Mouse (Mus musculus): ENCODE results near the gene Tnfrsf13b. TPM values are rescaled to one million over a fixed set of nuclear protein-coding genes. Genes with fewer than 3 reads are reported as not detected.
A peak's percentile ranks its signal among the peaks of the same experiment; 100 is the strongest.

The Tnfrsf13b gene
- polyA plus RNA-seq, 1 experiment from 2014 or later, result 3.3 TPM

- peak overlapping the region; percentile 23; the same call in 1 of the 2 replicates for H3K4me2 ChIP-seq (ENCODE audit: low read depth, low read length)
- H3K4me1 ChIP-seq (replicated peaks; ENCODE audit: control insufficient read depth, insufficient read depth, low read length), result no peaks in the 10 kb centered on the region
- H3K9ac ChIP-seq (ENCODE audit: low read length), result no peak overlapping the region
- H3K36me3 ChIP-seq (ENCODE audit: control insufficient read depth, insufficient read depth, low read length), result no peaks in the 10 kb centered on the region
- ATAC-seq (ENCODE audit: low read depth), result 0 out of 2 replicates have a peak, but pooled peaks have one; percentile 48
- WGBS, result 63% methylated on average over 6 of the region's 6 CpGs
- H3K27ac ChIP-seq (ENCODE audit: low read length), result peak overlapping the region; percentile 45
- peak overlapping the region; percentile 15; the same call in 1 of the 2 replicates for H3K4me3 ChIP-seq (ENCODE audit: low read length)
- H3K9me3 ChIP-seq (ENCODE audit: control insufficient read depth, low read length), result no peaks in the 10 kb centered on the region
- no peaks in the 10 kb centered on the region; the same call in 1 of the 2 replicates for H3K27me3 ChIP-seq (ENCODE audit: control insufficient read depth, insufficient read depth, low read depth, low read length)
Observed at GRCm38 (mm10) chr11:61142941-61143530, 16.5 kb downstream of the Tnfrsf13b start.

- Histone ChIP-seq H3K27me3 (ENCODE audit: control insufficient read depth, insufficient read depth, low read depth, low read length) (no peaks in the 10 kb centered on the region; the same call in 1 of the 2 replicates), H3K27ac (ENCODE audit: low read length) (no peak overlapping the region), H3K9me3 (ENCODE audit: control insufficient read depth, low read length) (no peaks in the 10 kb centered on the region), H3K4me1 (replicated peaks; ENCODE audit: control insufficient read depth, insufficient read depth, low read length) (no peaks in the 10 kb centered on the region), H3K9ac (ENCODE audit: low read length) (no peak overlapping the region), H3K4me2 (ENCODE audit: low read depth, low read length) (no peak overlapping the region), H3K4me3 (ENCODE audit: low read length) (no peak overlapping the region), H3K36me3 (ENCODE audit: control insufficient read depth, insufficient read depth, low read length) (no peaks in the 10 kb centered on the region)
- WGBS, result 52% methylated on average over 7 of the region's 7 CpGs
- ATAC-seq (ENCODE audit: low read depth), result no peak
Observed at GRCm38 (mm10) chr11:61143564-61144469, 17.3 kb downstream of the Tnfrsf13b start.

GRCm38 (mm10) chr11:61145551-61145950, 19.0 kb downstream of the Tnfrsf13b start:
- H3K9me3 ChIP-seq (ENCODE audit: control insufficient read depth, low read length), result no peaks in the 10 kb centered on the region
- WGBS, result 75% methylated on average over 8 of the region's 8 CpGs
- H3K36me3 ChIP-seq (ENCODE audit: control insufficient read depth, insufficient read depth, low read length), result no peaks in the 10 kb centered on the region
- ATAC-seq (ENCODE audit: low read depth), result no peak
- no peak overlapping the region for H3K4me3 ChIP-seq (ENCODE audit: low read length)
- no peaks in the 10 kb centered on the region; the same call in 1 of the 2 replicates for H3K27me3 ChIP-seq (ENCODE audit: control insufficient read depth, insufficient read depth, low read depth, low read length)
- H3K4me2 ChIP-seq (ENCODE audit: low read depth, low read length), result no peak overlapping the region
- H3K9ac ChIP-seq (ENCODE audit: low read length), result no peak overlapping the region
- H3K4me1 ChIP-seq (replicated peaks; ENCODE audit: control insufficient read depth, insufficient read depth, low read length), result no peaks in the 10 kb centered on the region
- H3K27ac ChIP-seq (ENCODE audit: low read length), result no peak overlapping the region

GRCm38 (mm10) chr11:61146645-61147299, 20.2 kb downstream of the Tnfrsf13b start:
- Histone ChIP-seq H3K4me1 (replicated peaks; ENCODE audit: control insufficient read depth, insufficient read depth, low read length) (no peaks in the 10 kb centered on the region), H3K4me3 (ENCODE audit: low read length) (peak overlapping the region; percentile 41), H3K4me2 (ENCODE audit: low read depth, low read length) (peak overlapping the region; percentile 65), H3K9ac (ENCODE audit: low read length) (peak overlapping the region; percentile 55), H3K36me3 (ENCODE audit: control insufficient read depth, insufficient read depth, low read length) (no peaks in the 10 kb centered on the region; the same call in 1 of the 2 replicates), H3K9me3 (ENCODE audit: control insufficient read depth, low read length) (no peaks in the 10 kb centered on the region), H3K27me3 (ENCODE audit: control insufficient read depth, insufficient read depth, low read depth, low read length) (no peaks in the 10 kb centered on the region; the same call in 1 of the 2 replicates), H3K27ac (ENCODE audit: low read length) (no peak overlapping the region)
- 0 out of 2 replicates have a peak, but pooled peaks have one; percentile 32 for ATAC-seq (ENCODE audit: low read depth)
- 15% methylated on average over 20 of the region's 20 CpGs for WGBS

- H3K9me3 ChIP-seq (ENCODE audit: control insufficient read depth, low read length), result no peaks in the 10 kb centered on the region
- H3K36me3 ChIP-seq (ENCODE audit: control insufficient read depth, insufficient read depth, low read length), result peaks cover 2% of the 10 kb centered on the region
- H3K4me2 ChIP-seq (ENCODE audit: low read depth, low read length), result peak overlapping the region; percentile 65
- H3K9ac ChIP-seq (ENCODE audit: low read length), result peak overlapping the region; percentile 55
- no peaks in the 10 kb centered on the region for H3K4me1 ChIP-seq (replicated peaks; ENCODE audit: control insufficient read depth, insufficient read depth, low read length)
- H3K27me3 ChIP-seq (ENCODE audit: control insufficient read depth, insufficient read depth, low read depth, low read length), result no peaks in the 10 kb centered on the region; the same call in 1 of the 2 replicates
- 8% methylated on average over 32 of the region's 32 CpGs for WGBS
- no peak overlapping the region for H3K27ac ChIP-seq (ENCODE audit: low read length)
- H3K4me3 ChIP-seq (ENCODE audit: low read length), result peak overlapping the region; percentile 41
- ATAC-seq (ENCODE audit: low read depth), result peak; percentile 79
Observed at GRCm38 (mm10) chr11:61147300-61147683, 20.7 kb downstream of the Tnfrsf13b start.

GRCm38 (mm10) chr11:61150233-61151001, 23.9 kb downstream of the Tnfrsf13b start:
- no peaks in the 10 kb centered on the region for H3K9me3 ChIP-seq (ENCODE audit: control insufficient read depth, low read length)
- H3K27ac ChIP-seq (ENCODE audit: low read length), result no peak overlapping the region
- no peak overlapping the region for H3K4me2 ChIP-seq (ENCODE audit: low read depth, low read length)
- no peaks in the 10 kb centered on the region for H3K4me1 ChIP-seq (replicated peaks; ENCODE audit: control insufficient read depth, insufficient read depth, low read length)
- ATAC-seq (ENCODE audit: low read depth), result no peak
- 64% methylated on average over 6 of the region's 6 CpGs for WGBS
- no peak overlapping the region for H3K9ac ChIP-seq (ENCODE audit: low read length)
- no peak overlapping the region for H3K4me3 ChIP-seq (ENCODE audit: low read length)
- H3K27me3 ChIP-seq (ENCODE audit: control insufficient read depth, insufficient read depth, low read depth, low read length), result no peaks in the 10 kb centered on the region; the same call in 1 of the 2 replicates
- peaks cover 26% of the 10 kb centered on the region for H3K36me3 ChIP-seq (ENCODE audit: control insufficient read depth, insufficient read depth, low read length)

GRCm38 (mm10) chr11:61155727-61156126, 29.2 kb downstream of the Tnfrsf13b start:
- 85% methylated on average over 2 of the region's 2 CpGs for WGBS
- ATAC-seq (ENCODE audit: low read depth), result no peak
- Histone ChIP-seq H3K9ac (ENCODE audit: low read length) (no peak overlapping the region), H3K27ac (ENCODE audit: low read length) (no peak overlapping the region), H3K4me2 (ENCODE audit: low read depth, low read length) (no peak overlapping the region), H3K4me3 (ENCODE audit: low read length) (no peak overlapping the region), H3K36me3 (ENCODE audit: control insufficient read depth, insufficient read depth, low read length) (peaks cover 66% of the 10 kb centered on the region), H3K27me3 (ENCODE audit: control insufficient read depth, insufficient read depth, low read depth, low read length) (no peaks in the 10 kb centered on the region), H3K4me1 (replicated peaks; ENCODE audit: control insufficient read depth, insufficient read depth, low read length) (no peaks in the 10 kb centered on the region), H3K9me3 (ENCODE audit: control insufficient read depth, low read length) (no peaks in the 10 kb centered on the region)

GRCm38 (mm10) chr11:61158141-61158540, 31.6 kb downstream of the Tnfrsf13b start:
- no peak overlapping the region for H3K4me2 ChIP-seq (ENCODE audit: low read depth, low read length)
- no peak overlapping the region for H3K9ac ChIP-seq (ENCODE audit: low read length)
- H3K27me3 ChIP-seq (ENCODE audit: control insufficient read depth, insufficient read depth, low read depth, low read length), result no peaks in the 10 kb centered on the region
- no peak overlapping the region for H3K27ac ChIP-seq (ENCODE audit: low read length)
- WGBS, result 67% methylated on average over 3 of the region's 3 CpGs
- no peaks in the 10 kb centered on the region for H3K4me1 ChIP-seq (replicated peaks; ENCODE audit: control insufficient read depth, insufficient read depth, low read length)
- H3K36me3 ChIP-seq (ENCODE audit: control insufficient read depth, insufficient read depth, low read length), result peaks cover 80% of the 10 kb centered on the region
- no peak overlapping the region for H3K4me3 ChIP-seq (ENCODE audit: low read length)
- no peaks in the 10 kb centered on the region for H3K9me3 ChIP-seq (ENCODE audit: control insufficient read depth, low read length)
- ATAC-seq (ENCODE audit: low read depth), result no peak

Measured in lung, embryonic 16.5 days (tissue).